Mouse (Mus musculus) kidney, postnatal 36 days (tissue): Measurements from ENCODE around the gene Nedd8.

Source experiments
- DNase-seq, 2 experiments: peaks; one replicate each; pipeline ENCODE4 v3.0.0; 2021 to 2022; ENCODE audit warnings: mixed read lengths in 2 of 2

The Nedd8 gene

GRCm38 (mm10) chr14:55660636-55661035, 11.3 kb downstream of the Nedd8 start:
- no peak for DNase-seq

DNA sequence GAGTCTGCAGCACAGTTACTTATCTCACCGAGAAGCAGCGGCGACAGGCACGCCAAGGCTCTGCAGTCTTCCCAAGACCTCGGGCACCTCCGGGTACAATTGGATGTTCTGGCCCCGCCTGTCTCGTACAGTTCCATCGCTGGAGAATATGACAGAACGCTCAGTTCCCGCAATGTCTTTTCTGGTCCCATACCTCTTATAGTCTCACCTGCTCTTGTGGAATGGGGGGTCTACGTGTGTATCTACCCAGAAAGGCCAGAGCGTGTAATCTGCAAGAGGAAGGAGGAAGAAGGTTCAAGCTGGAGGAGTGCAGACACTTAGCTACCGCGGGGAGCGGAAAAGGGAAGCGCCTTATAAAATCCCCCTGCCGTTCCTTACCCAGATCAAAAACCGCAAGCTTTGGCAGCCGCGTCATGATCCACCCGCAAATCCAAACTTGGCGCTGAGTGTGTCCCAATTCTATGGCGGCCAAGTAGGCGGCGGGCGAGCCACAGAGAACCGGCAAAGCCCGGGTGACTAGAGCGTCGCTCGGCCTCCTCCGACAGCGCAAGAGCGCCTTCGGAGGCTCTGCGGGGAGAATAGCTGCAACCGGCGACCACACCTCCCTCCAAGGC, 11.9 kb downstream of the Nedd8 start, which contains the start of gene Mdp1:
Gene Mdp1 (minus strand): TSS at position 549 of the 614 bp plus-strand sequence.
- peak; percentile 78 to 88 for DNase-seq

DNA sequence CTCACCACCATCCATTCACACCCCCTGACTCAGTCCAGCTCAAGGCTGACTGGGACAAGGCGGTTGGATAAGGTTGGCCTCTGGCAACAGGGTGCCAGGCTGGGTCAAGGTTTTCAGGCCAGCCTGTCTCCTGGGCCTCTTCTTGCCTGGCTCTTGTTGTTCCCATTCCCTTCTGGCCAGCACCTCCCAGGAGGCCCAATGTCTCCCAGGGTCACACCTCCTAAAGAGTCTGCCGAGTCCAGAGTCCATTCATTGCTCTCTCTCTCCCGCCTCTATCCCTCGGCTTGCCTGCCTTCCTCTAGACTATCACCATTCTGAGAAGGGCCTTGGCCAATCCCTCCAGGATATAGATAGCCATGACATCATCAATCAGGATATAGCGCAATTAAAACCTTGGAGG, 13.9 kb downstream of the Nedd8 start:
- peak; percentile 69 to 76 for DNase-seq

- DNase-seq: no peak
These were observed 15.0 kb downstream of the Nedd8 start for GRCm38 (mm10) chr14:55656935-55657334.

DNA sequence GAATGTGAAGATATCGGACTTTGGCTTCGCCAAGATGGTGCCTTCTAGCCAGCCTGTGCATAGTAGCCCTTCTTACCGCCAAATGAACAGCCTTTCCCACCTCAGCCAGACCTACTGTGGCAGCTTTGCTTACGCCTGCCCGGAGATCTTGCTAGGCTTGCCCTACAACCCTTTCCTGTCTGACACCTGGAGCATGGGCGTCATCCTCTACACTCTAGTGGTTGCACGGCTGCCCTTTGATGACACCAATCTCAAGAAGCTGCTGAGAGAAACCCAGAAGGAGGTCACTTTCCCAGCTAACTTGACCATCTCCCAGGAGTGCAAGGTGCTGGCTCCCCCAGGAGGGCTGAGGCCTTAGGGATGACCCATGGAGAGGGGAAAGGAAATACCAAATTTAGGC, 20.4 kb downstream of the Nedd8 start:
- no peak for DNase-seq

GRCm38 (mm10) chr14:55649884-55650283, 22.0 kb downstream of the Nedd8 start, which contains the start of gene Tssk4:
Gene Tssk4, plus strand, starts transcription at chr14:55650184.
- DNase-seq: no peak

GRCm38 (mm10) chr14:55644261-55644888, 27.5 kb downstream of the Nedd8 start:
- peak; percentile 21 to 39 for DNase-seq

DNA sequence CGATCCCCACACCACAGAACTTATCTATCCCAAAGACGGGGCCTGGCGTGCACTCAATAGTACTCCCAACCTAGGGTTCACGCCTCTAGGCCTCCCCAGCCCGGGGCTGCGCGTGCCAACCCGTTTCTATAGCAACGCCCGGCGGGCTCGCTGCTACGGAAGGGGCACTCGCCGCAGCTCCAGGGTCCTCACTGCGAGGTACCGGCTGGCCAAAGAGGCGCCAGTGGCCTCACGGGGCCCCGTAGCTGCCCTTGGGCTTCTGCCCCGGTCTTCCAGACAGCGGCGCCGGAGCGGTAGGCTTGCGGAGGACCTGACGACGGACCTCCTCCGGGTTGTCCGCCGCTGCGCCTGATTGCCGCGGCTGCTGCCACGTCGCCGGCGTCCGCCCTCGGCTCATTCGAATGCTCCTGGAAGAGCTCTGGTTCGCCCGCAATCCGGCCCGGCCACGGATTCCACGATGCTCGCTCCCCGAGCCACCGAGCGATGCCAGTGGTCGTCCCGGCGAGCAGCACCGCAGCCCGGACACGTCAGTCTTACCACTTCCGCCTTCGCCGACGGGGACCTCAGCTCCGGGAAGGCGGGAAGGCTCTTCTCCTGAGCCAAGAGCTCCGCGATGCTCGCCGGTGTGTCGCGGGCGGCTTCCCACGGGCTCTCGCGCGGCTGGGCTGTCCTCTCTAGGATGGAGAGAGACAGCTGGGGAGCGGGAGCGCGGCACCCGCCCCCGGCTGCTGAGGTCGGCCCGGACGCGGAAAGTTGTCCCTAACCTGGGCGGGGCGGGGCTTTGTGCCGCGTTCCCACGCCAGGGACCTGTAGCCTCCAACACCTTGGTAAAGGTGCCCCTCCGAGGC, 28.6 kb downstream of the Nedd8 start, which contains the start of gene Tm9sf1:
Gene Tm9sf1 (minus strand): TSS at position 747 of the 848 bp plus-strand sequence.
- peak; percentile 84 to 90 for DNase-seq

GRCm38 (mm10) chr14:55642679-55643059, 29.3 kb downstream of the Nedd8 start:
- DNase-seq: no peak

- no peak for DNase-seq
These were observed 30.6 kb downstream of the Nedd8 start for GRCm38 (mm10) chr14:55641291-55641690.

- DNase-seq: no peak
These were observed 31.1 kb downstream of the Nedd8 start for GRCm38 (mm10) chr14:55640816-55641215.

GRCm38 (mm10) chr14:55637795-55638194, 34.1 kb downstream of the Nedd8 start, which contains the start of gene Gm49378:
Gene Gm49378, minus strand, starts transcription at chr14:55637895.
- no peak for DNase-seq

DNA sequence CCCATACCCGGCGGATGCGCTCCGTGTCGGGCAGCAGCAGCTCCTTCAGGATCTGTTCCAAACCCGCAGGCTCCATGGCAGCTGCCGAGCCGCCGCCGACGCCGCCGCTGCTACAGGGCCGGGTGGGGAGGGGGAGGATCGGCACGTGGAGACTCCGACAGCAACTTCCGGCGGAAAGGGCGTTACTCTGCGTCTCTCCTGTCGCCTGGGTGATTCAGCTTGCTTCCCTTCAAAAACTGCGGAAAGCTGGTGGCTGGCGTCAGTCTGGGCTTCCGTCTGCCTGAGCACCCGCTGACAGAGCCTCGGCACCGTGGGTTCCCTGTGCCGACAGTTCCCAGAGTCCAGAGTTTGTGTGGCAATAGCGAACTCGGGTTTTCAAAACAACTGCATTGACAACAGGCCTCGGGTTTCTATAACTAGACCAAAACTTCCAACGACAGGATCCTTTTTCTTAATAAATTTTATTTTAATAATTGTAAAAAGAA, 36.4 kb downstream of the Nedd8 start, which contains the start of gene Ipo4:
Gene Ipo4 (minus strand): TSS at position 435 of the 485 bp plus-strand sequence.
- peak; percentile 94 to 95 for DNase-seq

GRCm38 (mm10) chr14:55634874-55635522, 36.9 kb downstream of the Nedd8 start:
- peak; percentile 14 to 54 for DNase-seq

- DNase-seq: peak; percentile 49 to 86
These were observed 42.6 kb downstream of the Nedd8 start for GRCm38 (mm10) chr14:55629312-55629711.

DNA sequence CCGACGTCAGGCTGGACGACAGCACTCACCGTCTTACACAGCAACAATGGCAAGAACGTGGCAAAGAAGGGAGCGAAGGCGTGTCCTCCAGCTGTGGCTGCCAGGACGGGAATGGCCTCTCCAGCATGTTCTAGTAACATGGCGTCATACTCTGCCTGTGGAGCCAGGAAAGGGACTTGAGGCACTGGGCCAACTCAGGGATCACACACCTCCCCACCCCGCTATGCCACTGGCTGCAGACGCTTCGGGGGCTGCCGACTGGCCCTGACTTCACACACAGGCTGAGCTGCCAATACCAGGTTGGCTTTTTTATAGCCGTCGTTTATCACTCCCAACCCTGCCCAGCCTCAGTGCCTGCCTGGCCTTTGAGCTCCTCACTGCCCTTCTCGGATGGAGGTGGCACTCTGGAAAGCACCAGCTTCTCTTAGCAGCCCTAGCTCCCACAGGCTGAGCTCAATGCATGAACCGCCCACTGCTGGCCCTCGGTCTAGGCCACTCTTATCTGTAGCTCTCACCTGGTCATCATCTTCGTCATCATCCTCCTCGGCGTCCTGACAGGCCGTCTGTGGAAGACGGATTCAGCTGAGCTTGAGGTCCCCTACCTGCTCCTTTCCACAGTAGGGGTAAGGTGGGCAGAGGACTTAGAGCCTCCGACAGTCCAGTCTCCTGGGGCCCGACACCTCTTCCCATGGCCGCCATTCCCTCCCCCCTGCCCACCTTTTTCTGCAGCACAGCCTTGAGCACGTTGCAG, 43.7 kb downstream of the Nedd8 start:
- no peak for DNase-seq

- no peak for DNase-seq
These were observed 53.3 kb downstream of the Nedd8 start for GRCm38 (mm10) chr14:55618486-55619195.

DNA sequence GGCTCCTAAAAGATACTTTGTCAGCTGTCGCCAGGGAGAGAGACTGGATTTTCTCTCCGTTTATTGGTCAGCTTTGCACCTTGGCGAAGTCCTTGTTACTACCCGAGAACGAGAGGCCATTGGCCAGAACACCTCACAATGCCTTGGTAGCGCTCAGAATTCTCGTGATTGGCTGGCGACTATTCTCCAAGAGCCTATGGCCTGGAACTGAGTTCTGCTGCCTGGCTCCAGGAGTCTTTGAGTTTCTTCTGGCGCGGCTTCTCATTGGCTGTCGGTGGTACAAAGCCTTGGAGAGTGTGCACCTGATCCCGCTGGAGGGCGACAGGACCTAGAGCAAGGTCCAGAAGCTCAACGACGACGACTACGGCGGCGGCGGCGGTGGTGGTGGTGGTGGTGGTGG, 54.1 kb downstream of the Nedd8 start, which contains the start of gene Rec8:
Gene Rec8 (plus strand): TSS at position 216 of the 400 bp plus-strand sequence.
- DNase-seq: peak; percentile 51 to 64

- no peak for DNase-seq
These were observed 55.1 kb downstream of the Nedd8 start for GRCm38 (mm10) chr14:55616844-55617243.

- no peak for DNase-seq
These were observed 56.0 kb downstream of the Nedd8 start for GRCm38 (mm10) chr14:55615876-55616275.
